Mouse (Mus musculus): ENCODE data around the gene Col11a2. TPM values are rescaled to one million over a fixed set of nuclear protein-coding genes. Genes with fewer than 3 reads are reported as not detected.
A peak's percentile ranks its signal among the peaks of the same experiment; 100 is the strongest.

Gene Col11a2
- polyA plus RNA-seq, 1 experiment from 2014 or later = 1.6 TPM

DNA sequence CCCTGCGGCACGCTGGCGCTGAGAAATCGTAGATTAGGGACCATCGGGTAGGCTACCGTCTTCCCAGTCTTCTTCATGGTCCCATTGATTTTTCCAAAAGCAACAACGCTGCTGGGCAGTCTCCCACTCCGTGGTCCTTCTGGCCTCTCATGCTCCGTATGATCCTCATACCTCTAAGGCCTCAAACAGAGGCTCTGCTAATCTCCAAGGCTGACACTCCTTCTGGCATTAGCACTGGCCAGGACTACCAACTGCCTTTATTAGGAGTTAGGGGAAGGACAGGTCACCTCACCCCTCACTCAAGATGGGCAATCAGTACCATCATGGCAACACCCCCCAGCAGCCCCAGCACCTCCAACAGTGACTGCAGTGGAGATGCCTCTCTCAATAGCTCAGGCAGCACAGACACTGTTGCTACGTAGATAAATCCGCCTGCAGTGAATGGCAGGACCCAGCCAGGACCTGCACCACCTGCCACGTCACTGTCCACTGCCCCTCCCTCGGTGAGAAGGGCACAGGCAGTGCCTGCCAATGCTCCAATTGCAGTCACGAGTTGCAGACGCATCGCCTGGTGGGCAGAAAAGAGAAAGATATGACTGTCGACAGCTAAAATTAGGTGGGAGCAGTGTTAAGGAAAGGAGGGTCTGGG is 10.6 kb upstream of the Col11a2 start:
- Histone ChIP-seq H3K4me1 (replicated peaks; ENCODE audit: insufficient read depth, low read length) (peaks cover 39% of the 10 kb centered on the region), H3K4me2 (ENCODE audit: low read length) (peak overlapping the region; percentile 97; the same call in 1 of the 2 replicates), H3K9ac (ENCODE audit: low read depth, low read length) (no peak overlapping the region), H3K27me3 (ENCODE audit: insufficient read depth, low read length) (no peaks in the 10 kb centered on the region), H3K36me3 (ENCODE audit: insufficient read depth, low read length) (peaks cover 18% of the 10 kb centered on the region), H3K9me3 (replicated peaks; ENCODE audit: low read length) (no peaks in the 10 kb centered on the region), H3K27ac (peak overlapping the region; percentile 33; the same call in 1 of the 2 replicates), H3K4me3 (replicated peaks; ENCODE audit: low read depth, low read length) (no peak overlapping the region)
- ATAC-seq (replicated peaks; ENCODE audit: low FRiP score, low read depth) (no peak), DNase-seq (ENCODE audit: low spot score) (no peak)
- WGBS = 75% methylated on average over 17 of the region's 17 CpGs
- TF ChIP-seq CTCF (IDR thresholded peaks at IDR 0.05; ENCODE audit: low read depth) = no peak

DNA sequence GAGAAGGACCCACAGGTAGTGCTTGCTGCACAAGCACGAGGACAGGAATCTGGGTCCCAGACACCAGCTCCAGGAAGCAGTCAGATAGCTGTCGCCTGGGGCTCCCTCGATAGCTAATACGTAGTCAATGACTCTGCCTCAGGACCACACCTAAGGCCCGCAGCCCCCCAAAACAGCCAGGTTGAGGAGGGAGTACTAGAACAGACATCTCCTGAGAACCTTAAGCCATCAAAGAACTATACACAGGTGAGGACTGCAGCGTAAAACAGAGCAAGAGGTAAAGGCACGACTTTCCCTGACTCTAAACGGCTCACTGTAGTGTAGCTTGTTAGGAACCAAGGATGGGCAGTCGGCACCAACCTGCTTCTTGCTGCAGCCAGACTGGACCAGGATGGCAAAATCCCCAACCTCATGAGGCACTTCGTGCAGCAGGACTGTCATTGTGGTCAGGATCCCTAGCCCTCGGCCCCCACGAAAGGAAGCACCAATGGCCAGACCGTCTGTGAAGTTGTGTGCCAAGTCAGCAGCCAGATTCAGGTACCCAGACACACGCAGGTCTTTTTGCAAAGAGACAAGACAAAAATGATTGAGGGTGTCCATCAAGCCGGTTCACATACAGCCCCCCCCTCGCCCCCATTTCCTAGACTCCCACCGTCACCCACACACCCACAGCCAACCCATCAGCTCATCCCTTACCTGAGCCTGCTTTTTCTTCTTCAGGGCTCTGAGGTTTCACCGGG is 9.9 kb upstream of the Col11a2 start:
- Histone ChIP-seq H3K4me2 (ENCODE audit: low read length) (peak overlapping the region; percentile 70), H3K9ac (ENCODE audit: low read depth, low read length) (peak overlapping the region; percentile 91; the same call in 1 of the 2 replicates), H3K27me3 (ENCODE audit: insufficient read depth, low read length) (no peaks in the 10 kb centered on the region), H3K27ac (no peak overlapping the region), H3K9me3 (replicated peaks; ENCODE audit: low read length) (no peaks in the 10 kb centered on the region), H3K4me1 (replicated peaks; ENCODE audit: insufficient read depth, low read length) (peaks cover 36% of the 10 kb centered on the region), H3K36me3 (ENCODE audit: insufficient read depth, low read length) (peaks cover 21% of the 10 kb centered on the region), H3K4me3 (replicated peaks; ENCODE audit: low read depth, low read length) (0 out of 2 replicates have a peak overlapping the region, but pooled peaks have one; percentile 50)
- DNase-seq (ENCODE audit: low spot score) = no peak
- WGBS = 86% methylated on average over 18 of the region's 18 CpGs
- ATAC-seq (replicated peaks; ENCODE audit: low FRiP score, low read depth) = no peak
- TF ChIP-seq CTCF (IDR thresholded peaks at IDR 0.05; ENCODE audit: low read depth) = no peak

DNA sequence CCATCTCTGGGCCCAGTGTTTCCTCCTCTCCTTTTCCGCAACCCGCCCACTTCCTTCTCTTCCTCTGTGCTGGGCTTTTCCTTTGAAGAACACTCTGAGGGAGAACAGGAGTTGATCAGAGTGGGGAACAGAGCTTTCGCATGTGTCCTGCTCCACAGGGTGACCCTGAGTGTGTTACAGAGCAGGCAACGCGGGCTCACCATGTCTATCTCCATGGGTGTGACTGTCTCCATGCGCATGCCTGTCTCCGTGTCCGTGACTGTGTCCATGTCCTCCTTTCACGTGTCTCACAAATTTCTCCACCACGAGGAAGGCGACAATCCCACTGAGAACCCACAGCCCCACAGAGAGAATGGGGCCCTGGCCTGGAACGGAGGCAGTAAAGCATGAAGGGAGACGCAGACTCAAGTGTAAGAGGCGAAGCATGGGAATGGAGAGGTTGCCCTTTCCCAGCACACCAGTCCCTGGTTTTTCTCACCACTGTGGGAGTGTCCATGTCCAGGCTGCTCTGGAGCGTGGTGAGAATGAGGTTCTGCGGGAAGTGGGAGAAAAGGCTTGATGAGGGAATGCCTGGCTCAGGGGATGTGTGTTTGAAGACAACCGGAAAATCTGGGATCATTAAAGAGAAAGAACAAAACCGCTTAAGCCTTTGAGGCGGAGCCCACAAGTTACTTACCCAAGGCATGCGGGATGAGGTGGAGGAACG is 9.2 kb upstream of the Col11a2 start:
- Histone ChIP-seq H3K27ac (peak overlapping the region; percentile 67; the same call in 1 of the 2 replicates), H3K9me3 (replicated peaks; ENCODE audit: low read length) (no peaks in the 10 kb centered on the region), H3K4me1 (replicated peaks; ENCODE audit: insufficient read depth, low read length) (peaks cover 35% of the 10 kb centered on the region), H3K36me3 (ENCODE audit: insufficient read depth, low read length) (peaks cover 24% of the 10 kb centered on the region), H3K4me3 (replicated peaks; ENCODE audit: low read depth, low read length) (peak overlapping the region; percentile 50), H3K27me3 (ENCODE audit: insufficient read depth, low read length) (no peaks in the 10 kb centered on the region), H3K9ac (ENCODE audit: low read depth, low read length) (peak overlapping the region; percentile 91), H3K4me2 (ENCODE audit: low read length) (peak overlapping the region; percentile 70)
- DNase-seq (ENCODE audit: low spot score) (no peak), ATAC-seq (replicated peaks; ENCODE audit: low FRiP score, low read depth) (no peak)
- WGBS = 56% methylated on average over 21 of the region's 21 CpGs
- no peak for TF ChIP-seq CTCF (IDR thresholded peaks at IDR 0.05; ENCODE audit: low read depth)

DNA sequence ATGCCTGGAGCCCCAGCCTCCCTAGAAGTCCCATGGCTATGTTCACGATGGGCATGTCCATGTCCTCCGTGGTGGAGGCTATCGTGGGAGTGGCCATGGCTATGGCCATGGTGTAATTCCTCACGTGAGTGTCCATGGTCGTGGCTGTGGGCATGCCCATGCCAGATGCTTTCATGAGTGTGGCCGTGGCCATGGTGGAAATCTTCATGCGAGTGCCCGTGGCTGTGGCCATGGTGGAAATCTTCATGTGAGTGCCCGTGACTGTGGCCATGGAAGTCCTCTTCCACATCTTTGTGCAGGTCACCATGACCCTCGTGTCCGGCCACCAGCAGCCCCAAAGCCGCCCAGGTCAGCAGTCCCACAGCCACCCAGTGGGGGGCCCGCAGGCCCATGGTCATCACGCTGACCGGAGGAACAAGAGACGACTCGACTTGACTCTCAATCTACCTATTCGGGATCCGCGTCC is 8.3 kb upstream of the Col11a2 start:
- no peak for DNase-seq (ENCODE audit: low spot score)
- ATAC-seq (replicated peaks; ENCODE audit: low FRiP score, low read depth) = peak; percentile 1; the same call in 1 of the 2 replicates
- Histone ChIP-seq H3K27me3 (ENCODE audit: insufficient read depth, low read length) (no peaks in the 10 kb centered on the region), H3K27ac (peak overlapping the region; percentile 67), H3K4me2 (ENCODE audit: low read length) (peak overlapping the region; percentile 70), H3K4me3 (replicated peaks; ENCODE audit: low read depth, low read length) (peak overlapping the region; percentile 50), H3K9ac (ENCODE audit: low read depth, low read length) (peak overlapping the region; percentile 91), H3K36me3 (ENCODE audit: insufficient read depth, low read length) (peaks cover 31% of the 10 kb centered on the region), H3K4me1 (replicated peaks; ENCODE audit: insufficient read depth, low read length) (peaks cover 26% of the 10 kb centered on the region), H3K9me3 (replicated peaks; ENCODE audit: low read length) (no peaks in the 10 kb centered on the region)
- WGBS = 3% methylated on average over 20 of the region's 20 CpGs
- TF ChIP-seq CTCF (IDR thresholded peaks at IDR 0.05; ENCODE audit: low read depth) = peak; percentile 17; the same call in 1 of the 2 replicates

DNA sequence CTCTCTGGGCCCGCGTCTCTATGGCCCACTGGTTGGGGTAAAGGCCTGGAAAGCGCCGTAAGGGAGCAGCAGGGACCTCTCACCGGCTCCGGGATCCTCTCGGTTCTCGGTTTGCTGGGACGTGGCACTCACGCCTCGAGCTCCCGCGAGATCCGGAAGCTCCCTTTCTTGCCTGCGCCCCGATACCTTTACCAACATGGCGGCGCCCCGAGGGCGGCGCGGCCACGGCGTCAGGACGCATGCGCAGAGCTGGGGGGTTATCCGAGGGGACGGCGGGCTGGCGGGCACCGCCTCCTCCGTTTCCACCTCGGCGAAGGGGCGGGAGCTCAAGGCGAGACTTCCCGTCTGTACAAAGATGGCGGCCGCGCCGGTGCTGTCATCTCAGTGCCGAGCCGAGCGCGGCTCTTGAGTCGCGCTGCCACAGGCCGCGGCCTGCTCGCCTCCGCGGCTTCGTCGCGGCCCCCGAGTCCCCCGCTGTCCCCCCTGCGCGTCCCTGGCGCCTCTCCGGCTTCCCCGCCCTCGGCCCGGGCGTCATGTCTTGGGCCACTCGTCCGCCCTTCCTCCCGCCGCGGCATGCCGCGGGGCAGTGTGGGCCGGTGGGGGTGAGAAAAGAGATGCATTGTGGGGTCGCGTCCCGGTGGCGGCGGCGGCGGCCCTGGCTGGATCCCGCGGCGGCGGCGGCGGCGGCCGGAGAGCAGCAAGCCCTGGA is 7.6 kb upstream of the Col11a2 start, which contains the start of the genes Slc39a7 and Rxrb:
TSS of gene Slc39a7 (minus strand) at position 218 of the 709 bp plus-strand sequence.
TSS of gene Rxrb (plus strand) at position 348 of the 709 bp plus-strand sequence.
- Histone ChIP-seq H3K4me3 (replicated peaks; ENCODE audit: low read depth, low read length) (peak within 1 kb of the TSS; percentile 50), H3K4me2 (ENCODE audit: low read length) (peak within 1 kb of the TSS; percentile 70), H3K9ac (ENCODE audit: low read depth, low read length) (peak within 1 kb of the TSS; percentile 91), H3K36me3 (ENCODE audit: insufficient read depth, low read length) (peaks cover 38% of the 10 kb centered on the region), H3K9me3 (replicated peaks; ENCODE audit: low read length) (no peaks in the 10 kb centered on the region), H3K4me1 (replicated peaks; ENCODE audit: insufficient read depth, low read length) (peaks cover 20% of the 10 kb centered on the region), H3K27me3 (ENCODE audit: insufficient read depth, low read length) (no peaks in the 10 kb centered on the region), H3K27ac (peak within 1 kb of the TSS; percentile 93)
- under 1% methylated on average over 79 of the region's 88 CpGs for WGBS
- DNase-seq (ENCODE audit: low spot score) (peak; percentile 97), ATAC-seq (replicated peaks; ENCODE audit: low FRiP score, low read depth) (peak; percentile 72)
- TF ChIP-seq CTCF (IDR thresholded peaks at IDR 0.05; ENCODE audit: low read depth) = no peak

Measured in kidney, postnatal 0 days (tissue).